Mouse (Mus musculus) MEL (cell line): Measurements from ENCODE around the gene Maml1.

Source experiments
- CTCF ChIP-seq, 3 experiments: IDR thresholded peaks in 2 of 3; conservative IDR thresholded peaks in 1 of 3; 2 replicates each; pipeline ENCODE4 v1.5.1; 2011 to 2012; ENCODE audit warnings: low read length in 3 of 3, low read depth in 2 of 3, mild to moderate bottlenecking in 2 of 3, improper control_type of control experiment in 1 of 3, inconsistent platforms in 1 of 3, mixed read lengths in 1 of 3, moderate library complexity in 1 of 3; ENCODE audit not compliant: control insufficient read depth in 1 of 3, insufficient read depth in 1 of 3, poor library complexity in 1 of 3, severe bottlenecking in 1 of 3
- EP300 ChIP-seq, 2 experiments: IDR thresholded peaks; 2 replicates each; pipeline ENCODE4 v1.6.1; 2011; ENCODE audit warnings: improper control_type of control experiment in 2 of 2, low read length in 2 of 2, low read depth in 1 of 2, mild to moderate bottlenecking in 1 of 2
- JUND ChIP-seq: IDR thresholded peaks from 2 replicates; pipeline ENCODE4 v1.6.1; 2011; ENCODE audit warnings: low read depth, mild to moderate bottlenecking, improper control_type of control experiment, low read length
- NRF1 ChIP-seq: IDR thresholded peaks from 2 replicates; pipeline ENCODE4 v1.6.1; 2014; ENCODE audit warnings: low read depth, mild to moderate bottlenecking, inconsistent platforms, low read length, improper control_type of control experiment, moderate library complexity; ENCODE audit not compliant: poor library complexity, insufficient read depth, severe bottlenecking
- POLR2A ChIP-seq, 2 experiments: IDR thresholded peaks; 2 replicates each; pipeline ENCODE4 v1.6.1; 2011 to 2012; ENCODE audit warnings: low read length in 2 of 2, mild to moderate bottlenecking in 2 of 2, control low read depth in 1 of 2, improper control_type of control experiment in 1 of 2, low read depth in 1 of 2, moderate library complexity in 1 of 2; ENCODE audit not compliant: control insufficient read depth in 1 of 2, insufficient read depth in 1 of 2, poor library complexity in 1 of 2
- RAD21 ChIP-seq: IDR thresholded peaks from 2 replicates; pipeline ENCODE4 v1.6.1; 2011; ENCODE audit warnings: mild to moderate bottlenecking, low read depth, low read length, improper control_type of control experiment

GRCm38 (mm10) chr11:50256615-50257014 is 35.5 kb downstream of the Maml1 start:
- TF ChIP-seq CTCF (IDR thresholded peaks at IDR 0.05 in 2 of 3, conservative IDR thresholded peaks at IDR 0.05 in 1 of 3; ENCODE audit: control insufficient read depth in 1 of 3, insufficient read depth in 1 of 3, low read depth in 2 of 3, low read length in 3 of 3, poor library complexity in 1 of 3, severe bottlenecking in 1 of 3) (no peak), POLR2A (IDR thresholded peaks at IDR 0.05; ENCODE audit: control insufficient read depth in 1 of 2, insufficient read depth in 1 of 2, low read depth in 1 of 2, low read length in 2 of 2, poor library complexity in 1 of 2) (no peak), EP300 (IDR thresholded peaks at IDR 0.05; ENCODE audit: low read depth in 1 of 2, low read length in 2 of 2) (no peak), JUND (no peak), RAD21 (no peak), NRF1 (no peak)
